Mouse (Mus musculus) neural tube, embryonic 11.5 days (tissue): ENCODE data around the gene Nbdy. TPM values are rescaled to one million over a fixed set of nuclear protein-coding genes. Genes with fewer than 3 reads are reported as not detected.

ENCODE experiments used
- ATAC-seq: fragments of 200-750 bp; cut with Nextera tagmentation; 2 replicates; pipeline ENCODE4 v1.8.0; 2017; ENCODE audit warnings: moderate number of reproducible peaks, mild to moderate bottlenecking, moderate TSS enrichment, moderate library complexity; ENCODE audit not compliant: insufficient read depth, low FRiP score, low TSS enrichment
- DNase-seq: peaks from one replicate; pipeline ENCODE4 v3.0.0-alpha.2; 2015; ENCODE audit warnings: low spot score
- H3K27ac ChIP-seq: fragments of 300-500 bp; sonication (generic); 2 replicates; pipeline ENCODE4 v1.5.1; 2014; ENCODE audit warnings: low read depth, mild to moderate bottlenecking, low read length
- H3K27me3 ChIP-seq: fragments of 300-500 bp; sonication (generic); 2 replicates; pipeline ENCODE4 v1.6.1; 2014; ENCODE audit warnings: mild to moderate bottlenecking, low read length, mixed read lengths; ENCODE audit not compliant: control insufficient read depth, insufficient read depth
- H3K36me3 ChIP-seq: fragments of 300-500 bp; sonication (generic); 2 replicates; pipeline ENCODE4 v1.6.1; 2014; ENCODE audit warnings: mild to moderate bottlenecking, low read length, moderate library complexity, mixed read lengths; ENCODE audit not compliant: control insufficient read depth, insufficient read depth
- H3K4me1 ChIP-seq: fragments of 300-500 bp; sonication (generic); 2 replicates; pipeline ENCODE4 v1.6.1; 2014; ENCODE audit warnings: low read length, mixed read lengths; ENCODE audit not compliant: control insufficient read depth, insufficient read depth
- H3K4me2 ChIP-seq: fragments of 300-500 bp; sonication (generic); 2 replicates; pipeline ENCODE4 v1.6.1; 2014; ENCODE audit warnings: low read depth, mild to moderate bottlenecking, moderate library complexity
- H3K4me3 ChIP-seq: fragments of 300-500 bp; sonication (generic); 2 replicates; pipeline ENCODE4 v1.5.1; 2014; ENCODE audit warnings: low read depth, low read length
- H3K9ac ChIP-seq: fragments of 300-500 bp; sonication (generic); 2 replicates; pipeline ENCODE4 v1.6.1; 2014; ENCODE audit warnings: mild to moderate bottlenecking, low read length
- H3K9me3 ChIP-seq: fragments of 300-500 bp; sonication (generic); 2 replicates; pipeline ENCODE4 v1.6.1; 2016; ENCODE audit warnings: low read length; ENCODE audit not compliant: control insufficient read depth
- WGBS: fragments of 180-500 bp; shearing (Covaris S2); extraction: QIAGEN DNeasy Blood & Tissue Kit; methylation state at CpG from one replicate; pipeline ENCODE4 v1.1.7; 2014; 5-methylcytosine and 5-hydroxymethylcytosine counted together
- polyA plus RNA-seq: library from polyadenylated mRNA; unstranded; fragments of >200 nt; fragmentation: Nextera tagmentation; extraction: Ambion mirVana; gene quantifications from 2 replicates; pipeline ENCODE4 v1.2.1, GENCODE M21; 2014

The Nbdy gene
- polyA plus RNA-seq, 1 experiment from 2014 or later: 66.6 TPM

DNA sequence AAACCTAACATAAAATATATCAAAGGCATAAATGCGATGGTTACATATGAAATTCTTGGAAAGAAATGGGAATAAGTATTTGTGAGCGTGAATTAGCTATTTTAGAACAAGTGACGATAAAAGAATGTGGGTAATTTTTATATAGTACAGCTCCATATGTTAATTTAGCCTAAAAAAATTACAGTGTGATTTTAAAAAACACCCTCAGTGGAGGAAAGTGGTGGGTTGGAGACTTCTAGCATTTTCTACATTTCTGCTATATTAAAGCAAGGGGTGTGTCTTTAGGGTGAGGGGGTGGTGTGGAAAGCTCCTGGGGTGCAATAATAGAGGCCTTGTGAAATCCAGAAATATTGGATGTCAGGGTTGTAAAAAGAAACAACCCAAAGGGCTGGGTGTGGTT is 19.1 kb downstream of the Nbdy start:
- ATAC-seq (no peak), DNase-seq (no peak)
- no peaks in the 10 kb centered on the region for H3K4me1 ChIP-seq
- H3K9ac ChIP-seq: no peak overlapping the region
- H3K4me2 ChIP-seq: no peak overlapping the region
- H3K4me3 ChIP-seq: no peak overlapping the region
- H3K36me3 ChIP-seq: no peaks in the 10 kb centered on the region
- H3K27me3 ChIP-seq: no peaks in the 10 kb centered on the region
- no peaks in the 10 kb centered on the region for H3K9me3 ChIP-seq
- no peak overlapping the region for H3K27ac ChIP-seq
- 84% methylated on average over 3 of the region's 3 CpGs for WGBS

DNA sequence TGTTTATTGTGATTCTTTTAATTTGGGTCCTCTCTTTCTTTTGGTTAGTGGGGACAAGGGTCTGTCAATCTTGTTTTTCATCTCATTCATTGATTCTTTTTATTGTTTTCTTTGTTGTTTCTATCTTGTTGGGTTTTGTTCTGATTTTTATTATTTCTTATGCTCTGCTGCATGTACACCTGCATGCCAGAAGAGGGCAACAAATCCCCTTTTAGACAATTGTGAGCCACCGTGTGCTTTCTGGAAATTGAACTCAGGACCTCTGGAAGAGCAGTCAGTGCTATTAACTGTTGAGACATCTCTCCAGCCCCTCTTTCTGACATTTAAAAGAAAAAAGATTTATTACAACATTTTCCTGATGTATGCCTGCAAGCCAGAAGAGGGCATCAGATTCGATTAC is 25.8 kb downstream of the Nbdy start:
- H3K27ac ChIP-seq: no peak overlapping the region
- H3K9ac ChIP-seq: no peak overlapping the region
- H3K36me3 ChIP-seq: no peaks in the 10 kb centered on the region
- no peaks in the 10 kb centered on the region for H3K9me3 ChIP-seq
- H3K4me3 ChIP-seq: no peak overlapping the region
- no peak for ATAC-seq
- H3K4me2 ChIP-seq: no peak overlapping the region
- no peaks in the 10 kb centered on the region for H3K4me1 ChIP-seq
- 55% methylated on average over 2 of the region's 2 CpGs for WGBS
- DNase-seq: no peak
- H3K27me3 ChIP-seq: no peaks in the 10 kb centered on the region

Other genes with a start within 250 kb of the Nbdy start
- 52.3 and 53.5 TPM in 2 replicates for gene Ubqln2, start 225.4 kb upstream of the Nbdy start, polyA plus RNA-seq
- not detected in 2 replicates for gene Cypt3, start 165.0 kb upstream of the Nbdy start, polyA plus RNA-seq
- gene Kctd12b, start 27.2 kb upstream of the Nbdy start, polyA plus RNA-seq: 2.9 and 3.4 TPM in 2 replicates
- 17.6 and 18.0 TPM in 2 replicates for gene Spin2c, start 108.6 kb downstream of the Nbdy start, polyA plus RNA-seq